Mouse (Mus musculus): ENCODE data around the gene Sfxn3.

The Sfxn3 gene

DNA sequence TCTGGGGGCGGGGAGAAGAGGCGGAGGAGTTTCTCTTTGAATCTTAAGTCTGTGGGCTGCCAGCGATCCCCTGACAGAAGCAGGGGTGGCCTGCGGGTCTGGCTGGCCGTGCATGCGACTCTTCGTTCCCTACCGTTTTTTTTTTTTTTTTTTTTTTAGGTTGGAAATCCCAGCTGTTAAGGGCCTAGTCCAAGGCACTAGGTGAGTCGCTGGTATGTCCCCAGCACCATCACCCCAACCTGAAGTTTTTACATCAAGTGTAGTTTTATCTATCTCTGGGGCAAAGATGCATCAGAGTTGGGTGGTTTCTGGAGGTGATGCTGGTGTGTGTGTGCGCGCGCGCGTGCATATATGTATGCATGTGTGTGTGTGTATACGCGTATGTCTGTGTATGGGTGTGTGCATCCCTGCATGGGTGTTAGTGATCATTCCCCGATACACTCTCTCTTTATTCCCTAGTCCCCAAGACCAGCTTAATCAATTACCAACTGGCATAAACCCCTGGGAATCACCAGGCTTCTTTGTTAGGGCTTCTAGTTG lies 28.8 kb downstream of the Sfxn3 start:
- no peak for DNase-seq (ENCODE audit: low spot score in 2 of 2)

DNA sequence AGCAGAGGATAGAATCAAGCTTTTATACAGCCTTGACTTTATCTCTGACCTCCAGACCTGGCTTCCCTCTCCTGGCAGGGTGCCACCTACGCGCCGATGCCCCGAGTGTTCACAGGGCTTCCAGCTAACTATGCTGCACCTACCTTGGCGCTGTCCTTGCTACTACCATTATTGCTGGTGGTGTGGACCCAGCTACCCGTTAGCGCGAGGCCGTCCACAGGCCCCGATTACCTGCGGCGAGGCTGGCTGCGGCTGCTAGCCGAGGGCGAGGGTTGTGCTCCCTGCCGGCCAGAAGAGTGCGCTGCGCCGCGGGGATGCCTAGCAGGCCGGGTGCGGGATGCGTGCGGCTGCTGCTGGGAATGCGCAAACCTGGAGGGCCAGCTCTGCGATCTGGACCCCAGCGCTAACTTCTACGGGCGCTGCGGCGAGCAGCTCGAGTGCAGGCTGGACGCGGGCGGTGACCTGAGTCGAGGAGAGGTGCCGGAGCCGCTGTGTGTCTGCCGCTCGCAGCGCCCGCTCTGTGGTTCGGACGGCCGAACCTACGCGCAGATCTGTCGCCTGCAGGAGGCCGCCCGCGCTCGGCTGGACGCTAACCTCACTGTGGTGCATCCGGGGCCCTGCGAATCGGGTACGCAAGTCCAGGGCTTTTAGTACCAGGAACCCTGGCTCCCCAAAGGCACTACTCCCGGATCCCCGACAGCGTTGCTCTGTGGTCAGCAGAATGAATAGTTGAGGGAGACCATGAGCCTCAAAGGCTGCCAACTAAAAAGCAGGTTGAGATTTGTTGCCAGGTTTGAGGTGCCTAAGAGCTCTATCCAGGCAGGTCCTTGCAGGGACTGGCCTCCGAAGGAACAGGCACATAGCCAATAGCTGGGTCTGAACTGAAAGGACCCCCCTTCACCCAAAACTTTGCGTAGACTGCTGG lies 29.5 kb downstream of the Sfxn3 start:
- no peak for DNase-seq (ENCODE audit: low spot score in 2 of 2)

DNA sequence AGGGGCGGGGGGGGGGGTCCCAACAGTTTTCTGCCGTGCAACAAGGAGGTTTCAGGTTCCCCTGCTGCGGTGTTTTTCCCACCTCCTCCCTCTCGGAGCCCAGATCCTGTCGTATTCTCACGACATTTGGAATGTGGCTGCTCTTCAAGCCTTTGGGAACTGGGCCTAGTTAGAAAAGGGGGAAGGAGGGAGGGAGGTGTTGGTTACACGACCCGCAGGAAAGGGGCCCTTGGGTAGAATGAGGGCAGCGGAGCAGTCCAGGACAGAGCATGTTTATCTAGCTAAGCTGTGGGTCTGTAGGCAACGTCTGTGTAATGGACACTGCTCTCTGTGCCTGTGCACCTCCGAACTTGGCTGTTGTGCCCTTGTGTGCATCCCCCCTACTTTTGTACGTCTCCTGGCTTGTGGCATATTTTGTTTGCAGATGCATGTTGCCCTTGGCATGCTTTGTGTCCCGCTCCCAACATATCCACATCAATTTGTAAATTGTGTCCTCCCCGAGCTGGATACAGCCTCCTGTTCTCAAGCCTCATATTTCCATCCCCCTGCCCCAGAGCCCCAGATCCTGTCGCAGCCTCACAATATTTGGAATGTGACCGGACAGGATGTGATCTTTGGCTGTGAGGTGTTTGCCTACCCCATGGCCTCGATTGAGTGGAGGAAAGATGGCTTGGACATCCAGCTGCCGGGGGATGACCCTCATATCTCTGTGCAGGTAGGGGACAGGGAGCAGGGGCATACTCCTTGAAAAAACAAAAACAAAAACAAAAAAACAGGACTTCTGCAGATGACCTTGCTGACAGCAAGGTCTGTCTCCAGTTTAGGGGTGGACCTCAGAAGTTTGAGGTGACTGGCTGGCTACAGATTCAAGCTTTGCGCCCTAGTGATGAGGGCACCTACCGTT lies 30.7 kb downstream of the Sfxn3 start:
- no peak for DNase-seq (ENCODE audit: low spot score in 2 of 2)

DNA sequence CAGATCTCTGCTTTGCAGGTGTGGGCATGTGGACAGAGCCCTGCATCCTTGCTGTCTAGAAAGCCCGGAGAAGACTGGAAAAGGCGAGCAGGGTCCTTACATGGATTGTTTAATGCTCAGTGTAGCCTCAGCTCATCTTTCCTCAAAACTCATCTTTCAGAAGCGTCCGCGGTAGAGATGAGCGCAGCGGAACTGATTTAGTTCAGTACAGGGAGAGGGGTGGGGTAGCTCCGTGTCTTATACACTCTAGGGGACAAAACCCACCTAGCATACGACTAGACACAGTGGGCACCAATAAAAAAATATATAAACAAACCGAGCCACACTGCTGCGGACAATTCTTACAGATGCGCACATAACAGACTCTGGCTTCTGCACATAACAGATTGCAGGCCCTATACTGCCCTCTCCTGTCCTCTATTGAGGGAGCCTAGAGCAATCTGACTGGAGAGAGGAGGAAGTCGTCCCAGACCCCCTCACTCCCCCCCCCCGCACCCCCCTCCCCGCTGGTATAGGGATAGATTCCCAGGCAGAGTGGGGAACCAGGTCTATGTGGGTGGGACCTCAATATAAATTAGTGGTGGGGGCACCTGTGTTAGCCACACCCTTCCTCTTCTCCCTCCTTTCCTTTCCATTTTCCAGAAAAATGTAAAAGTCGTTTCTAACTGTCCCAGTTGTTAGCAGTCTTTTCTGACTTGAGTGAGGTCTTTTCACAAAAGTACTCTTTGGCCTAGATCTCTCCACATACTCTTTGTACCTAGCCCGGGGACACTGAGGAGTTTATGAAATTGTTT lies 31.9 kb downstream of the Sfxn3 start:
- DNase-seq (ENCODE audit: low spot score in 2 of 2): no peak

DNA sequence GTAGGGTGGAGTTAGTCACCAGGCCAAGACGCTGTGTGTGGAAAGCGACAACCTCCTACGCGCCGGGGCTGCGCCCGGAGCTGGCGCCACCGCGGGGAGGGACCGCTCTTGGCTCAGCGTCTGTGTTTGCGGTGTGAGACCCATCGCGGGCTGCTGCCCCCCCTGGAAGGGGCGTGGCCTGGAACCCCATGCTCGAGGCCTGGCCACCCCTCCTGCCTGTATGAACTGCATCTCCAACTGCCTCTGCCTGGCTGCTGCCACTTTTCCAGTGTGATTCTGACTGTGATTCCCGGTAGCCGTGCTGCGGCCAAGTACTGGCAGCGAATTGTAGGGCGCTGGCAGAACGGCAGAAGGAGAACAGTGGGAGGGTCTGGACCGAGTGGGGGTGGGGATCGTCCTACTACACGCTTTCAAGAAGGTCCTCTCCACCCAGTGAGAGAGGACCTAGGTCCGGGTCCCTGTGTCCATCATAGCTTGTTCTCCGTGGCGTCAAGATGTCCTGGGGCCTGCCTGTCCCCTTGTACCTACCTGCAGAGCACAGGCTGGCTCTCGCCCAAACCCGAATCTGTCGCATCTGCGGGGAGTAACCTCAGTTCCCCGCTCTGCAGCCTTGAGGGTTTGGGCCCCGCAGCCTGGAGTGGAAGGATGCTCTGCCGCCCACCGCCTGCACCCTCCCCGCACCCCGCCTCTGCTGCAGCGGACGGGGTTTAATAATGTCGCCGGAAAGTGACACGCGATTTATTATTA lies 32.6 kb downstream of the Sfxn3 start:
- peak in 1 of 2 experiments; percentile 52 for DNase-seq (ENCODE audit: low spot score in 2 of 2)

DNA sequence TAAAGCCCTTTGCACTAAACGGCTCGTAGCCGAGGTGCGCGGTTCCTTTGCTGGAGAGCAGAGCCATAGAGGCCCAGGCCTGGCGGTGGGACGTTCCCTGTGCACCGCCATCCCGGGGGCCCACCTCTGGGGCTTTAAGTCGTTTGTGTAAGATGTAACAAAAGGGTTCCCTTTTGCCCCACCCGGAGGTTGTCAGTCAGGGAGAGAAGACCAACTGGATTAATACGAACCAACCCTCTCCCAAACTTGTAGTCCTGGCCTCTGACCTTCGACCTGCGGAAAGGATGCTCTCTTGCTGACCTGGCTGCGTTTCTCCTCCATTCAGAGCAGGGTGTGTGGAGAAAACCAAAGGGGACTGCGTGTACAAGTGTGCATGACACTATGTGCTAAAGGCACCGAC lies 33.4 kb downstream of the Sfxn3 start:
- no peak for DNase-seq (ENCODE audit: low spot score in 2 of 2)

DNA sequence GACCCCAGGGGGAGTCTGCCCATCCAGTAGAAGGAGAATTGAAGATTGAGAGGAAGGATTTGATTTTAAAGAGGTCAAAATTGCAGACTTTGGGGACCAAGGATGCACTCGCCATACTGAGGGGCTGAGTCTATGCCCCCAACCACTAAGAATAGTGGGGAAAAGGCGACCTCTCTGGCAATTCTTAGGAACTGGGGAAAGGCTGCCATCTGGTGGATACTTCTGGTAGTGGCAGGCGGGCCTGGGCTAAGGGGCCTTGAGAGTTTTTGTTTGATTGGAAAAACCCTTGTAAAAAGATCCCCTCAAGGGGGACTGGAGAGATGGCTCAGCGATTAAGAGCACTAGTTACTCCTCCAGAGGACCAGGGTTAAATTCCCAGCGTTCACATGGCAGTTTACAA lies 34.0 kb downstream of the Sfxn3 start:
- DNase-seq (ENCODE audit: low spot score in 2 of 2): no peak

DNA sequence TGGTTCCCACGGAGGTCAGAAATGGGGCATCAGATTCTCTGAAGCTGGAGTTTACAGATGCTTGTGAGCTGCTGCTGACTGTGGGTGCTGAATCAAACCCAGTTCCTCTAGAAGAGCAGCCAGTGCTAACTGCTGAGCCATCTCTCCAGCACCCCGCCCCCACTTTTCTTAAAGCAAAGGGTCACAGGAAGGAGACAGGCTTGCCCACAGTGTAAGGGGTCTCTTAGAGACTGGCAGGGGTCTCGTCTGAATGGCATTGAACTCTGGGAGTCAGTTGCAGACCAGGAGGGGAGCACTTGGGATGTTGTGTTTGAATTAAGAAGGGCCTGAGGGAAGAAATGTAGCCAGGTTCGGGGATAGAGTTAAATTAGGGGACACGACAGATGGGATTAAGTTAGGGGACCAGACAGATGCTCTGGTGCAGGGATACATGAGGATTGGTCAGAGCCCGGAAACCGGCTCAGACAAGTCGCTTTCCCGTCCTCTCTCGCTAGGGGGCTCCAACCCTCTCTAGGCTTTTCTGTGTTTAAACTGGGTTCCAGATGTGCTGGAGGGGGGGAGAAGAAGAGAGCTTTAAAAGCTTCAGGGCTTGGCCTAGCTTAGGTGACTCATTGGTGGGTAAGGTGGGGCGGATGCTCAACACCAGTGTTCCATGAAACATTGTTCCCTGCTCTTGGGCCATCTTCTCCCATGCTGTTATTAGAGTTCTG lies 34.7 kb downstream of the Sfxn3 start:
- DNase-seq (ENCODE audit: low spot score in 2 of 2): no peak

DNA sequence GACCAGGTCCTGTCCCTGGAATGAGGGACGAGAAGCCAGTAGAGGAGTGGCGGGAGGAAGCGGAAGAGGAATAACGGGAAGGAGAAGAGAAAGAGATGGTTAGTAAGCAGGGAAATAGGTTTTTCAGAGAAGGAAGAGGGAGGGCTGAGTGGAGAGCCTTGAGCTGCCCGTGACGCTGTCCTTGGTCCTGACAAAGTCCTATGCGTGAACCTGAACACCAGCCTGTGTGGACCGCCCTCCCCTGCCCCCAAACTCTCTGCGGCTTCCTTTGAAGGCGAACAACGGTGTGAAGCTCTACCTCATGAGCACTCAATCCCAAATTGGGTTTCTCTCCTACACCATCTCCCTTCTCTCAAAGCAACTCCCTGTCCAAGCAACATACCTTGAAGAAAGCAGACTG lies 50.6 kb downstream of the Sfxn3 start:
- no peak for DNase-seq (ENCODE audit: low spot score in 2 of 2)

DNA sequence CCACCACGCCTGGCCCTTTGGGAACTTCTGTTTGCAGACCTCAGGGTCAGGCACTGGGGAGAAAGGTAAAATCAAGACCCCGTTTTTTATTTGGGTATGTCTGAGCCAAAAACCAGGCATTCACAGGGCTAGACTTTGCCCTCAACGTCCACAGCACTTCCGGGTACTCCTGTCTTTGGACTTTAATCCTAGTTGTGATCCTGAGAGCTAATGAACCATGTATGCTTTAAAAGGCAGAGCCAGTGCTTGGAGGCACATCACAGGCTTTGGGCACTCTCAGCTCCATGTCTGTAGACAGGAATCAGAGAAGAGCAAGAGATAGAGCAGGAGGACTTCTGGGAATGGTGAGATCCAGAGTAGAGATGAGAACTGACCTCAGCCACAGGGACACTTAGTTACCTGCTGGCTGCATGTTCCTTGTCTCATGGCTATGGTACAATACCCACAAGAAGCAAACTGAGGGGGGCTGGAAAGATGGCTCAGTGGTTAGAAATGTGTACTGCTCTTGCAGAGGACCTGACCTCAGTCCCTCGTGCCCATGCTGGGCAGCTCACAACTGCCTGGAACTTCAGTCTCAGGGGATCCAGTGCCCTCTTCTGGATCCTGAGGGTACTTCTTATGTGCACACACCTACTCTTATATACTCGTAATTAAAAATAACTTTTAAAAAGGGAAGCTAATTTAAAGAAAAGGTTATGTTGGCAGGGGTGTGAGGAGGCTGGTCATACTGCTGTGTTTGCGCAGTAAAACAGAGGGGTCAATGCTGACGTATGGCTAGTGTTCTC lies 53.4 kb downstream of the Sfxn3 start:
- DNase-seq (ENCODE audit: low spot score in 2 of 2): no peak

DNA sequence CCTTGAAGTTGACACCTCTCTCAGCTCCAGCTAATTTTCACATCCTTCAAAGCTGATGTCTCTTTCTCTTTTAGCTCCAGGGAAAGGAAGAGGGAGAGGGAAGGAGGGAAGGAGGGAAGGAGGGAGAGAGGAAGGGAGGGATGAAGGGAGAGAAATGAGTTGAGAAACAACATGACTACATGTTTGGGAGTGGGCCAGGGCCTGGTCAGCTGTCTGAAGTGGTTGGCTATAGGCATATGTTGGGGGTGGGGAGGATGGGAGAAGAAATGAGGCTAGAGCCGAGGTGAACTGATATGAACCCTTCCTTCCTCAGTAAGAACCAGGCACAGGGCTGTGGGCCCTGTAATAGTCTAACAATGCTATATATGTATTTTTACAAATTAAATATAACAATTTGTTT lies 58.3 kb downstream of the Sfxn3 start:
- DNase-seq (ENCODE audit: low spot score in 2 of 2): no peak

Measured in right cerebral cortex, postnatal 36 days (tissue).